Mouse (Mus musculus): Measurements from ENCODE around the gene Rplp2. TPM values are rescaled to one million over a fixed set of nuclear protein-coding genes. Genes with fewer than 3 reads are reported as not detected.
"Not testable (repeated sequence)": the region's sequence is repeated elsewhere in the genome, so short reads cannot be mapped to it uniquely, and the experiment has no call there.

Gene Rplp2
- polyA plus RNA-seq, 1 experiment = 584 TPM

- Histone ChIP-seq H3K27me3 (ENCODE audit: control insufficient read depth) (no peaks in the 10 kb centered on the region), H3K4me3 (replicated peaks) (peak overlapping the region; percentile 71), H3K4me1 (ENCODE audit: control insufficient read depth) (peaks cover 83% of the 10 kb centered on the region), H3K36me3 (ENCODE audit: control insufficient read depth) (peaks cover 59% of the 10 kb centered on the region), H3K9me3 (ENCODE audit: control insufficient read depth, low read length) (no peaks in the 10 kb centered on the region)
- TF ChIP-seq TAL1 (IDR thresholded peaks at IDR 0.05; ENCODE audit: low read length) (no peak), GATA1 (IDR thresholded peaks at IDR 0.05; ENCODE audit: low read length) (no peak)
Observed at GRCm38 (mm10) chr7:141441460-141441859, 5.7 kb upstream of the Rplp2 start.

GRCm38 (mm10) chr7:141442199-141442598 lies 5.0 kb upstream of the Rplp2 start:
- H3K27me3 ChIP-seq (ENCODE audit: control insufficient read depth) = no peaks in the 10 kb centered on the region
- H3K9me3 ChIP-seq (ENCODE audit: control insufficient read depth, low read length) = no peaks in the 10 kb centered on the region
- TF ChIP-seq GATA1 (IDR thresholded peaks at IDR 0.05; ENCODE audit: low read length) = no peak
- TF ChIP-seq TAL1 (IDR thresholded peaks at IDR 0.05; ENCODE audit: low read length) = no peak
- H3K4me3 ChIP-seq (replicated peaks) = peak overlapping the region; percentile 71
- H3K36me3 ChIP-seq (ENCODE audit: control insufficient read depth) = peaks cover 57% of the 10 kb centered on the region
- peaks cover 82% of the 10 kb centered on the region for H3K4me1 ChIP-seq (ENCODE audit: control insufficient read depth)

- Histone ChIP-seq H3K4me3 (replicated peaks) (peak overlapping the region; percentile 71), H3K9me3 (ENCODE audit: control insufficient read depth, low read length) (no peaks in the 10 kb centered on the region), H3K4me1 (ENCODE audit: control insufficient read depth) (peaks cover 77% of the 10 kb centered on the region), H3K27me3 (ENCODE audit: control insufficient read depth) (no peaks in the 10 kb centered on the region), H3K36me3 (ENCODE audit: control insufficient read depth) (peaks cover 50% of the 10 kb centered on the region)
- TF ChIP-seq TAL1 (IDR thresholded peaks at IDR 0.05; ENCODE audit: low read length) = no peak
- no peak for TF ChIP-seq GATA1 (IDR thresholded peaks at IDR 0.05; ENCODE audit: low read length)
Observed at GRCm38 (mm10) chr7:141443081-141443821, 3.9 kb upstream of the Rplp2 start.

- H3K36me3 ChIP-seq (ENCODE audit: control insufficient read depth) = peaks cover 50% of the 10 kb centered on the region
- H3K4me3 ChIP-seq (replicated peaks) = peak within 1 kb of the TSS; percentile 71
- no peaks in the 10 kb centered on the region for H3K9me3 ChIP-seq (ENCODE audit: control insufficient read depth, low read length)
- no peaks in the 10 kb centered on the region for H3K27me3 ChIP-seq (ENCODE audit: control insufficient read depth)
- peaks cover 78% of the 10 kb centered on the region for H3K4me1 ChIP-seq (ENCODE audit: control insufficient read depth)
- no peak for TF ChIP-seq GATA1 (IDR thresholded peaks at IDR 0.05; ENCODE audit: low read length)
- no peak for TF ChIP-seq TAL1 (IDR thresholded peaks at IDR 0.05; ENCODE audit: low read length)
Observed at GRCm38 (mm10) chr7:141443828-141444237, 3.3 kb upstream of the Rplp2 start, which contains the start of gene Pidd1. Gene Pidd1 (minus strand): TSS chr7:141444025.

- not testable (repeated sequence) for H3K27me3 ChIP-seq (ENCODE audit: control insufficient read depth); H3K9me3 ChIP-seq (ENCODE audit: control insufficient read depth, low read length)
- Histone ChIP-seq H3K4me3 (replicated peaks) (peak overlapping the region; percentile 68), H3K36me3 (ENCODE audit: control insufficient read depth) (peaks cover 50% of the 10 kb centered on the region), H3K4me1 (ENCODE audit: control insufficient read depth) (peaks cover 79% of the 10 kb centered on the region)
Observed at GRCm38 (mm10) chr7:141446374-141446773, 796 bp upstream of the Rplp2 start.

- Histone ChIP-seq H3K9me3 (ENCODE audit: control insufficient read depth, low read length) (no peaks in the 10 kb centered on the region), H3K27me3 (ENCODE audit: control insufficient read depth) (no peaks in the 10 kb centered on the region; the same call in 1 of the 2 replicates), H3K4me1 (ENCODE audit: control insufficient read depth) (peaks cover 71% of the 10 kb centered on the region), H3K36me3 (ENCODE audit: control insufficient read depth) (peaks cover 45% of the 10 kb centered on the region), H3K4me3 (replicated peaks) (no peak overlapping the region)
- no peak for TF ChIP-seq GATA1 (IDR thresholded peaks at IDR 0.05; ENCODE audit: low read length)
- no peak for TF ChIP-seq TAL1 (IDR thresholded peaks at IDR 0.05; ENCODE audit: low read length)
Observed at GRCm38 (mm10) chr7:141451928-141452327, 4.8 kb downstream of the Rplp2 start.

- Histone ChIP-seq H3K4me1 (ENCODE audit: control insufficient read depth) (peaks cover 67% of the 10 kb centered on the region), H3K27me3 (ENCODE audit: control insufficient read depth) (no peaks in the 10 kb centered on the region; the same call in 1 of the 2 replicates), H3K9me3 (ENCODE audit: control insufficient read depth, low read length) (no peaks in the 10 kb centered on the region), H3K4me3 (replicated peaks) (no peak overlapping the region), H3K36me3 (ENCODE audit: control insufficient read depth) (peaks cover 47% of the 10 kb centered on the region)
- no peak for TF ChIP-seq GATA1 (IDR thresholded peaks at IDR 0.05; ENCODE audit: low read length)
- TF ChIP-seq TAL1 (IDR thresholded peaks at IDR 0.05; ENCODE audit: low read length) = no peak
Observed at GRCm38 (mm10) chr7:141453636-141454035, 6.5 kb downstream of the Rplp2 start.

GRCm38 (mm10) chr7:141454967-141455551 lies 7.9 kb downstream of the Rplp2 start, which contains the start of gene Pnpla2:
Gene Pnpla2 (plus strand): TSS chr7:141455198.
- Histone ChIP-seq H3K27me3 (ENCODE audit: control insufficient read depth) (peaks cover 10% of the 10 kb centered on the region), H3K9me3 (ENCODE audit: control insufficient read depth, low read length) (no peaks in the 10 kb centered on the region), H3K4me3 (replicated peaks) (peak within 1 kb of the TSS; percentile 72), H3K4me1 (ENCODE audit: control insufficient read depth) (peaks cover 55% of the 10 kb centered on the region), H3K36me3 (ENCODE audit: control insufficient read depth) (peaks cover 43% of the 10 kb centered on the region)
- TF ChIP-seq GATA1 (IDR thresholded peaks at IDR 0.05; ENCODE audit: low read length) (no peak), TAL1 (IDR thresholded peaks at IDR 0.05; ENCODE audit: low read length) (no peak)

GRCm38 (mm10) chr7:141455610-141456314 lies 8.6 kb downstream of the Rplp2 start:
- peaks cover 36% of the 10 kb centered on the region for H3K36me3 ChIP-seq (ENCODE audit: control insufficient read depth)
- peaks cover 48% of the 10 kb centered on the region for H3K4me1 ChIP-seq (ENCODE audit: control insufficient read depth)

More at GRCm38 (mm10) chr7:141455610-141456314, 8.6 kb downstream of the Rplp2 start:
- H3K4me3 ChIP-seq (replicated peaks) = peak overlapping the region; percentile 72
- peaks cover 17% of the 10 kb centered on the region for H3K27me3 ChIP-seq (ENCODE audit: control insufficient read depth)
- H3K9me3 ChIP-seq (ENCODE audit: control insufficient read depth, low read length) = no peaks in the 10 kb centered on the region; the same call in 1 of the 2 replicates
- TF ChIP-seq TAL1 (IDR thresholded peaks at IDR 0.05; ENCODE audit: low read length) (no peak), GATA1 (IDR thresholded peaks at IDR 0.05; ENCODE audit: low read length) (no peak)
